Mouse (Mus musculus) heart, embryonic 10.5 days (tissue): ENCODE results near the gene Dkk2. TPM values are rescaled to one million over a fixed set of nuclear protein-coding genes. Genes with fewer than 3 reads are reported as not detected.

Experiments used
- DNase-seq: peaks from one replicate; pipeline ENCODE4 v3.0.0-alpha.2; 2017; ENCODE audit warnings: low spot score
- H3K27ac ChIP-seq: fragments of 300-500 bp; sonication (generic); 2 replicates; pipeline ENCODE4 v1.5.1; 2016; ENCODE audit warnings: mild to moderate bottlenecking
- H3K27me3 ChIP-seq: fragments of 300-500 bp; sonication (generic); 2 replicates; pipeline ENCODE4 v1.6.1; 2016; ENCODE audit warnings: mild to moderate bottlenecking; ENCODE audit not compliant: poor library complexity, insufficient read depth, severe bottlenecking
- H3K36me3 ChIP-seq: fragments of 300-500 bp; sonication (generic); 2 replicates; pipeline ENCODE4 v1.6.1; 2016; ENCODE audit warnings: mild to moderate bottlenecking, moderate library complexity
- H3K4me1 ChIP-seq: fragments of 300-500 bp; sonication (generic); 2 replicates; pipeline ENCODE4 v1.6.1; 2016; ENCODE audit warnings: mild to moderate bottlenecking
- H3K4me3 ChIP-seq: fragments of 300-500 bp; sonication (generic); 2 replicates; pipeline ENCODE4 v1.5.1; 2016; ENCODE audit warnings: mild to moderate bottlenecking, moderate library complexity
- H3K9me3 ChIP-seq: fragments of 300-500 bp; sonication (generic); 2 replicates; pipeline ENCODE4 v1.6.1; 2016; ENCODE audit warnings: mild to moderate bottlenecking, moderate library complexity
- WGBS: fragments of 180-500 bp; shearing (Covaris S2); methylation state at CpG from one replicate; pipeline ENCODE4 v1.1.7; 2016; 5-methylcytosine and 5-hydroxymethylcytosine counted together
- polyA plus RNA-seq: library from polyadenylated mRNA; unstranded; fragments of >200 nt; fragmentation: Nextera tagmentation; extraction: Ambion mirVana; gene quantifications from 2 replicates; pipeline ENCODE4 v1.2.1, GENCODE M21; 2016

Dkk2 gene
- polyA plus RNA-seq, 1 experiment from 2014 or later, result 7.7 TPM

GRCm38 (mm10) chr3:132131939-132132338 is 46.8 kb downstream of the Dkk2 start:
- no peaks in the 10 kb centered on the region for H3K4me1 ChIP-seq
- H3K27me3 ChIP-seq, result no peaks in the 10 kb centered on the region
- H3K4me3 ChIP-seq, result no peak overlapping the region
- no peak for DNase-seq
- 78% methylated on average over 4 of the region's 4 CpGs for WGBS
- no peaks in the 10 kb centered on the region for H3K9me3 ChIP-seq
- no peaks in the 10 kb centered on the region for H3K36me3 ChIP-seq
- H3K27ac ChIP-seq, result no peak overlapping the region

DNA sequence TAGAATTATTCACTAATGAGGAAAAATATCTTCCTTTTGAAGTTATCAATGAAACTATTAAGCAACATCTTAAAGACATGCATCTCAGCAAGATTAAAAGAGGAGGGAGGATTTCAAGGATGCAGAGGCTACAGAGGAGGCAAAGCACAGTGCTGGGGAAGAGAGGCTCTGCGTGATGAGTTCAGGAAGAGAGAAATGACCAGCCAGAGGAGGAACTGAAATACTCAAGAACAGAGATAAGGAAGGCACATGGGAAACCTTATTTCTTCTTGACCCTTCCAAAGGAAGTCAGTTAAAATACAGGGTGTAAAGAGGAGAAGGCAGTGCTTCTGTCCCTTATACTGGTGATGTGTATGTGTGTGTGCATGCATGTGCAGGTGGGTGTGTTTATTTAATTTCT is 49.4 kb downstream of the Dkk2 start:
- Histone ChIP-seq H3K9me3 (no peaks in the 10 kb centered on the region), H3K27ac (no peak overlapping the region), H3K4me1 (no peaks in the 10 kb centered on the region), H3K27me3 (no peaks in the 10 kb centered on the region), H3K4me3 (no peak overlapping the region), H3K36me3 (no peaks in the 10 kb centered on the region)
- DNase-seq, result no peak
- 37% methylated on average over 1 of the region's 1 CpGs for whole genome bisulfite sequencing

GRCm38 (mm10) chr3:132137802-132138378 is 52.8 kb downstream of the Dkk2 start:
- Histone ChIP-seq H3K4me3 (no peak overlapping the region), H3K36me3 (no peaks in the 10 kb centered on the region), H3K27me3 (no peaks in the 10 kb centered on the region), H3K4me1 (no peaks in the 10 kb centered on the region), H3K27ac (no peak overlapping the region), H3K9me3 (no peaks in the 10 kb centered on the region)
- no peak for DNase-seq
- WGBS, result 78% methylated on average over 11 of the region's 11 CpGs

DNA sequence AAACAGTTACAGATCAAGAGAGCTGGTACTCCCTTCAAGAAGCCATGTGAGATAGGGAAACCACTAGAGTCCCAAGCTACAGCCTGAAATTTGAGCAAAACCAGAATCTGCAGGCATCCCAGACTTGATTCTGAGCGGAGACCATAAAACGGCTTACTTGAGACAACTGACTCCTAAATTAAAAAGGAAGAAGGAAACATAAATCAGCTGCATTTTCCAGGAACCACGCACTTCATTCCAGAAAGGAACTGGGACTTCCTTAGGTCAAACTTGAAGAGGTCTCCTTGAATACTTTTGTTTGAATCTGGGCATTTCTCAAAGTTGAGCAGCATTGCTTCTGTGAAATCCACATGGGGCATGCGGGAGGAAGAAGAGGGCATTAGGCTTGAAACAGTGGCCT is 55.9 kb downstream of the Dkk2 start:
- DNase-seq, result no peak
- H3K36me3 ChIP-seq, result no peaks in the 10 kb centered on the region
- H3K27ac ChIP-seq, result no peak overlapping the region
- no peaks in the 10 kb centered on the region for H3K9me3 ChIP-seq
- no peak overlapping the region for H3K4me3 ChIP-seq
- no peaks in the 10 kb centered on the region for H3K4me1 ChIP-seq
- H3K27me3 ChIP-seq, result no peaks in the 10 kb centered on the region
- WGBS, result 76% methylated on average over 4 of the region's 4 CpGs

DNA sequence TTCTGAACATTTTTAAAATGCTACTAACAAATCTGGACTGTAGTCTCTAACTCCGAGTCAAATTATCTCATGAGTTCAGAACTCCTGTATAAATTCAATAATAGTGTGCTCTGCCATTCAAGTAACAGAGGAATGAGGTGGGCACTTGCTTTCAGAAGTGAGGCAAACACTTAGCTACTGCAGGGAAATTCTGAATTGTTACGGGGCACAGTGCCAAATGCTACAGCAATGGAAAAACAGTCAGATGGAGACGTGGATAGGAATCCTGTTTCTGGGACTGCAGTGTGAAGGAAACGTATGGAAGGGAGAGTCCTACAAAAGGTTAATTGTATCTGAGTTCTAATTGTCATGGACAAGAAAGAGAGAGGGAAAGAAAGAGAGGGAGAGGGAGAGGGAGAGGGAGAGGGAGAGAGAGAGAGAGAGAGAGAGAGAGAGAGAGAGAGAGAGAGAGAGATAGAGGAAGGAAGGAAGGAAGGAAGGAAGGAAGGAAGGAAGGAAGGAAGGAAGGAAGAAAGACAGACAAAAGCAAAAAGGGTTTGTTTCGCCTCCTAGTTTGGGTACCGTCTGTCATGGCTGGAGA is 64.4 kb downstream of the Dkk2 start:
- Histone ChIP-seq H3K4me1 (no peaks in the 10 kb centered on the region), H3K4me3 (no peak overlapping the region), H3K36me3 (no peaks in the 10 kb centered on the region), H3K9me3 (no peaks in the 10 kb centered on the region), H3K27me3 (no peaks in the 10 kb centered on the region), H3K27ac (no peak overlapping the region)
- no peak for DNase-seq
- WGBS, result 60% methylated on average over 6 of the region's 6 CpGs

DNA sequence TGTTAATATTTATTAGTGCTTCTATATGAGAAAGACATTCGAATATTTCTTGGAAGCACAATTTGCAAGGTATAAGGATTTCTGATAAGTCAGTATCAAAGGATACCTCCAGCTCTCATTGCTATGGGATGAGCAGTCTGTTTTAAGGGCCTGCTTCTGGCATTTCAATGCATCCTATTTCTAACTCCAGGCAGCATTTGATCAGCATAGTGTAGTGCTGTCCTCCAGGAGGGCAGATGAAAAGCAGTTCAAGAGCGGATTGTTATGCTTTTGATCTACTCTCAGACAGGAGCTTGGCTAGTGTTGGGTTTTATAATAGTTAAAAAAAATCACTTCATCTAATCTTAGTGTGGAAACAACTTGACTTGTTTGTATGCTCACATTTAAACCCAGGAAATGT is 73.7 kb downstream of the Dkk2 start:
- Histone ChIP-seq H3K9me3 (no peaks in the 10 kb centered on the region), H3K36me3 (no peaks in the 10 kb centered on the region), H3K4me3 (no peak overlapping the region), H3K27me3 (no peaks in the 10 kb centered on the region), H3K4me1 (no peaks in the 10 kb centered on the region), H3K27ac (no peak overlapping the region)
- 83% methylated on average over 2 of the region's 2 CpGs for WGBS
- DNase-seq, result no peak

- H3K4me3 ChIP-seq, result no peak overlapping the region
- no peaks in the 10 kb centered on the region for H3K9me3 ChIP-seq
- H3K27me3 ChIP-seq, result no peaks in the 10 kb centered on the region
- no peaks in the 10 kb centered on the region for H3K36me3 ChIP-seq
- no peaks in the 10 kb centered on the region for H3K4me1 ChIP-seq
- 76% methylated on average over 3 of the region's 3 CpGs for WGBS
- no peak for DNase-seq
- no peak overlapping the region for H3K27ac ChIP-seq
These were observed 83.8 kb downstream of the Dkk2 start for GRCm38 (mm10) chr3:132168911-132169310.

DNA sequence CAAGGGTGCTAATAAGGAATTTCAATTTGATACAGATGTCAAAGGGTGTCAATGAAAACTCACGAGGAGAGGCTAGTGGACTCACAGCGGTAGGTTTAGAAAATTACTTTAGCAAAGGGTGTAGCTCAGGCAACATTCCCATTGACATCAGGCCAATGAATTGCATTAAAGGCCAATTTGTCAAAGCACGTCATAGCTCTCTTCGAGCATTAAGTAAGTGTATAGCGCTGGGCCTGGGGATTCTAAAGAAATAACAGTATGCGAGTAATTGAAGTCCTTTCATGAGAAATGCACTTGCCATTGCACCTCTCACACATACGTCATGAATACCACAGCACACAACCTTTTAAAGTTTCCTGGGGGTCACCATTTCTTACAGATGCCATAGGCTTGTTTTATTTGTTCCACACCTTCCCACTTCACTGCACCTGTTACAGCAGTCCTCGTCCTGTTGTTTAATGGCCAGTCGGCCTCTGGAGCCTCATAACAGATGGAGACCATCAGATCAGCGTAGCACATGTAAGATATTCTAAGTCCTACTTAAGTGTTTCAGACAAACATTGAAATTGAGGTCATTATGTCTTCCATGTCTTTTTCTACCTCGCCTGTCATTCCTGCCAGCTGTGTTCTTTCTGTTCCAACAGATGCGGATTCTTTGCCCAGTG is 101.9 kb downstream of the Dkk2 start:
- 85% methylated on average over 12 of the region's 12 CpGs for WGBS
- Histone ChIP-seq H3K4me1 (no peaks in the 10 kb centered on the region), H3K36me3 (no peaks in the 10 kb centered on the region), H3K27me3 (no peaks in the 10 kb centered on the region), H3K9me3 (no peaks in the 10 kb centered on the region), H3K27ac (no peak overlapping the region), H3K4me3 (no peak overlapping the region)
- no peak for DNase-seq

GRCm38 (mm10) chr3:132201950-132202349 is 116.9 kb downstream of the Dkk2 start:
- Histone ChIP-seq H3K36me3 (no peaks in the 10 kb centered on the region), H3K4me3 (no peak overlapping the region), H3K27ac (no peak overlapping the region), H3K27me3 (no peaks in the 10 kb centered on the region), H3K9me3 (no peaks in the 10 kb centered on the region), H3K4me1 (no peaks in the 10 kb centered on the region)
- DNase-seq, result no peak
- 90% methylated on average over 4 of the region's 4 CpGs for WGBS

- Histone ChIP-seq H3K9me3 (no peaks in the 10 kb centered on the region), H3K4me3 (no peak overlapping the region), H3K4me1 (no peaks in the 10 kb centered on the region), H3K27me3 (no peaks in the 10 kb centered on the region), H3K36me3 (no peaks in the 10 kb centered on the region), H3K27ac (no peak overlapping the region)
- WGBS, result 90% methylated on average over 5 of the region's 5 CpGs
- no peak for DNase-seq
These were observed 117.6 kb downstream of the Dkk2 start for GRCm38 (mm10) chr3:132202665-132203064.

DNA sequence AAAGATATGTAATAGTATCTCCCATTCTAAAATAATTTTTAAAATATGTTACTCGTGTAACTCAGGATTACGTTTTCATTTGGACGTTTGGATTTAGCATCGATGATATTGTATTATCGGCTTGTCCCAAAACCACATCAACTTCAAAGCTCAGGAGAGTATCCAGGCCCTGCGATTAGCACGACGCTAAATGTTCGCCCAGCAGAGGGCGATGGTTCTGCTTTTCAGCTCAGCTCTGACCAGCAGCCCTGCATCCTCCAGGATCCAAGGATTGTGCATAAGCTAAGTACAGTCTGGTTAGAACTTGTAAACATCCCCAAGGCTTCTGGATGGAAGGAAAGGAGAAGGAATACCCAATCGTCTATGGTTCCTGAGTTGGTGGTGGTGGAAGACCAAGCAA is 122.4 kb downstream of the Dkk2 start:
- 23% methylated on average over 11 of the region's 11 CpGs for WGBS
- no peaks in the 10 kb centered on the region for H3K27me3 ChIP-seq
- H3K4me1 ChIP-seq, result no peaks in the 10 kb centered on the region
- H3K36me3 ChIP-seq, result no peaks in the 10 kb centered on the region
- DNase-seq, result no peak
- H3K27ac ChIP-seq, result no peak overlapping the region
- H3K4me3 ChIP-seq, result no peak overlapping the region
- no peaks in the 10 kb centered on the region for H3K9me3 ChIP-seq

DNA sequence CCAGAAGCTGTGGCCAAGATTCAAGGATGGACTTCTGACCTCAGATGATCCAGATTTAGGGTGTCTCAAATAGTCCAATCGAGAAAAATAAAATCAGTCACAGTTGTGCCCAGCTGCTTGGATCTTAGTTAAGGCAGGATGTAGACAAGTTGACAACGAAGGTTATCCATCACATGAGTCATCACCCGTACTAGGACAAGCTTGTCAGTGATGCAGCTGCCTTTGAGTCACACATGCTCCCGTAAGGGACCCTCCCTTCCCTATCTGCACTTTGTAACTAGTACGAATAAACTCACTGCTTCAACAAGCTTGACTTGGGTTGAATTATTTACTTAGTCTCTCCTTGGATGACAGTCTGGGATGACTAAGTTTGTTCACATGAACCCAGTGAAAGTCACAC is 126.2 kb downstream of the Dkk2 start:
- Histone ChIP-seq H3K36me3 (no peaks in the 10 kb centered on the region), H3K27me3 (no peaks in the 10 kb centered on the region), H3K9me3 (no peaks in the 10 kb centered on the region), H3K4me3 (no peak overlapping the region), H3K4me1 (no peaks in the 10 kb centered on the region), H3K27ac (no peak overlapping the region)
- 56% methylated on average over 5 of the region's 5 CpGs for WGBS
- DNase-seq, result no peak

- Histone ChIP-seq H3K36me3 (no peaks in the 10 kb centered on the region), H3K27ac (no peak overlapping the region), H3K27me3 (no peaks in the 10 kb centered on the region), H3K9me3 (no peaks in the 10 kb centered on the region), H3K4me1 (no peaks in the 10 kb centered on the region), H3K4me3 (no peak overlapping the region)
- whole genome bisulfite sequencing, result 79% methylated on average over 7 of the region's 7 CpGs
- DNase-seq, result no peak
These were observed 134.9 kb downstream of the Dkk2 start for GRCm38 (mm10) chr3:132219977-132220487.
